Mouse (Mus musculus) ES-Bruce4 (cell line): ENCODE measurements around the gene Hoxb6. TPM values are rescaled to one million over a fixed set of nuclear protein-coding genes. Genes with fewer than 3 reads are reported as not detected.

ENCODE experiments used
- H3K27ac ChIP-seq: 2 replicates; pipeline ENCODE4 v1.5.1; 2012; ENCODE audit warnings: low read length, inconsistent platforms; ENCODE audit not compliant: insufficient read depth
- H3K27me3 ChIP-seq: 2 replicates; pipeline ENCODE4 v1.6.1; 2012; ENCODE audit warnings: mild to moderate bottlenecking, low read length, inconsistent platforms; ENCODE audit not compliant: control insufficient read depth, poor library complexity, insufficient read depth, severe bottlenecking
- H3K36me3 ChIP-seq: 2 replicates; pipeline ENCODE4 v1.6.1; 2012; ENCODE audit warnings: inconsistent platforms, mild to moderate bottlenecking, low read length, moderate library complexity; ENCODE audit not compliant: control insufficient read depth, poor library complexity, insufficient read depth, severe bottlenecking
- H3K4me1 ChIP-seq: one replicate; pipeline ENCODE4 v1.8.1; 2011; ENCODE audit warnings: low read length; ENCODE audit not compliant: control insufficient read depth, insufficient read depth
- H3K4me3 ChIP-seq: 2 replicates; pipeline ENCODE4 v1.5.1; 2011; ENCODE audit warnings: low read depth, mild to moderate bottlenecking, low read length
- H3K9ac ChIP-seq: 2 replicates; pipeline ENCODE4 v1.6.1; 2012; ENCODE audit warnings: low read depth, mild to moderate bottlenecking, inconsistent platforms; ENCODE audit not compliant: poor library complexity, severe bottlenecking
- H3K9me3 ChIP-seq: replicated peaks from 2 replicates; pipeline ENCODE4 v1.6.1; 2012; ENCODE audit warnings: mild to moderate bottlenecking, low read length, inconsistent platforms; ENCODE audit not compliant: control insufficient read depth, poor library complexity, insufficient read depth, severe bottlenecking
- CTCF ChIP-seq: IDR thresholded peaks from one replicate; pipeline ENCODE4 v1.8.1; 2011; ENCODE audit warnings: low read depth, low read length
- EP300 ChIP-seq: IDR thresholded peaks from 2 replicates; pipeline ENCODE4 v1.6.1; 2011; ENCODE audit warnings: low read depth, low read length; ENCODE audit not compliant: insufficient read depth
- POLR2A ChIP-seq: IDR thresholded peaks from one replicate; pipeline ENCODE4 v1.8.1; 2011; ENCODE audit warnings: low read length; ENCODE audit not compliant: insufficient read depth
- polyA plus RNA-seq: library from polyadenylated mRNA; stranded (reverse); fragments of >200 nt; gene quantifications from 2 replicates; pipeline ENCODE4 v1.2.4, GENCODE M21; 2011; ENCODE audit warnings: low read depth; ENCODE audit not compliant: missing spikeins, insufficient read depth, insufficient read length

Hoxb6 gene
- polyA plus RNA-seq, 1 experiment = not detected

DNA sequence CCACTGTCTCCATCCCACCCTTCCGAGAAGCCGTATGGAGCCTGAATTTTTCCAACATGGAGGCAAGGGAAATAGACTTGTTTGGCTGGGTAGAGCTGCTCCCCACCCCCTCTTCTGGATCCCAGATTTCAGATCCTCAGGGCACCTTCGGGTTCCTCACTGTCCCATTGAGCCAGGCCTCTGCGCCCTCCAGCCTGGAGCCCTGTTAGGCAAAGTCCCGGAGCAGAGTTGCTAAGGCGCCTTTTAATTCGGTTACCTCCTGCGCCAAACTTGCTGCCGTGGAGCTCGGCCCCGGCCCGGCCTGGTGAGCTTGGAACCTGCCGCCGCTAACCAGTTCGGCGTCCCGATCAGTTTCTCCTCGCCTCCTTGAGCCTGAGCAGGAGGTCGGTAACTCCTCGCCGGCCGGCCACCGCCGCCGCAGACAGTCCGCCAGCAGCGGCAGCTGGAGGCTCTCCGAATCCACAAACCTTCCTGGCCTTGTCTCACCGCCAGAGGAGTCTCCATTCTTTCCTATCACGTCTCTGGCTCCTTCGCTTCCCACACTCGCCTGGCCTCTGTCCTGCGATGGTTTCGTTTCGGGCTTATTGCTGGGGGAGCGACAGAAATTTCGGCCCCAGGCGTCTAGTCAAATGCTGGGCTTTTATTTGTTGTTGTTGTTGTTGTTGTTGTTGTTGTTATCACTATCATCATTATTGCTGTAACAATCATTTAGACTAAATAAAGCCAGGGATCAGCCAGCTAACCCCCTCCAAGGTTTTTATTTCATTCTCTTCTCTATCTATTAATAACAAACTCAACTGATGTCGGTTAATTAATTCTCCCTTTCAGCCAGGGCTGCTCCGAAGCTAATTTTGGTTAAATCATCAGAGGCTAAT lies 49.7 kb downstream of the Hoxb6 start:
- no peak overlapping the region for H3K9ac ChIP-seq
- peaks cover 74% of the 10 kb centered on the region for H3K27me3 ChIP-seq
- H3K9me3 ChIP-seq = no peaks in the 10 kb centered on the region
- H3K36me3 ChIP-seq = no peaks in the 10 kb centered on the region
- TF ChIP-seq POLR2A (no peak), EP300 (peak; percentile 76), CTCF (no peak)
- H3K27ac ChIP-seq = no peak overlapping the region
- peak overlapping the region; percentile 15 for H3K4me3 ChIP-seq
- H3K4me1 ChIP-seq = no peaks in the 10 kb centered on the region

DNA sequence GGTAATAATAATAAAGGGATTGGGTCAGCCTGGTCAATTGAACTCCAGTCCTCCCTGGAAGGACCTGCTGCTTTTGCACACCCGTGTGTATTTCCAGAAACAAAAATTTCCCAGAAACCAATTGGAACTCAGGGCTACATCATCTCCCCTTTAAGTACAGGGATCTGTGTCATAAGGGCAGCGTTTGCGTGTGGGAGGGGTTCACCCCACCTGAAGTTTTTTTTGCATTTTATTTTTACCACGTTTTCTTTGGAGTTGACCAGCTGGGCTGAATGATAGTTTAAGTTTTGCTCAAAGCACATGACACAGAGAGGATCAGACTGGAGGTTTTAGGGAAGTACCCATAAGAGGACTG lies 50.3 kb downstream of the Hoxb6 start:
- Histone ChIP-seq H3K27me3 (peaks cover 75% of the 10 kb centered on the region), H3K9me3 (no peaks in the 10 kb centered on the region), H3K36me3 (no peaks in the 10 kb centered on the region), H3K4me1 (no peaks in the 10 kb centered on the region), H3K9ac (no peak overlapping the region), H3K27ac (no peak overlapping the region), H3K4me3 (no peak overlapping the region)
- TF ChIP-seq POLR2A = no peak
- no peak for TF ChIP-seq EP300
- TF ChIP-seq CTCF = no peak

DNA sequence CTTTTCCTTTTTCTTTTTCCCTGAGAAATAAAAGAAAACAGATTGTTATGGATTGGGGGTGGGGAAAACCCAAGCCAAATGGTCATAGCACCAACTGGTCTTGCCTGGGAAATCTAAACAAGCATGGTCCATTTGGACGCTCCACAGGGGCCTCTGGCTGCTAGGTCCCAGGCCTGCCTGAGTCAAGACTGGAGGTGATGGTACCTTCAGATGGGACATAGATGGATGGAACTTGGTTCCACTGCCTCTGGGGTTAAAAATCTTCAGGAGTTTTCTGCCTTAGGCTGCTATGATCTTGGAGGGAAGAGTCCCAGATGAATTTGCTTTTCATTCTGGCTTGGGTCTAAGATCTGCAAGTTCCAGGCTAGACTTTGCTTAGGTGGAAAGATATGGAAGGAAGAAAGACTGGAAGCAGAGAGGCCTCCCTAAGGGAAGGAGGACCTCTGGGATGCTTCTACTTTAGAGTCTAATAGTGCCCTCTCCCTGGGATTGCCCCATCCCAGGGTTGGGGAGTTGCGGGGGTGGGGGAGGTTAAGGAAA lies 51.0 kb downstream of the Hoxb6 start:
- no peaks in the 10 kb centered on the region for H3K4me1 ChIP-seq
- H3K9me3 ChIP-seq = no peaks in the 10 kb centered on the region
- no peak for TF ChIP-seq CTCF
- TF ChIP-seq POLR2A = no peak
- TF ChIP-seq EP300 = no peak
- H3K27me3 ChIP-seq = peaks cover 71% of the 10 kb centered on the region
- no peaks in the 10 kb centered on the region for H3K36me3 ChIP-seq
- no peak overlapping the region for H3K9ac ChIP-seq
- H3K27ac ChIP-seq = no peak overlapping the region
- H3K4me3 ChIP-seq = no peak overlapping the region

DNA sequence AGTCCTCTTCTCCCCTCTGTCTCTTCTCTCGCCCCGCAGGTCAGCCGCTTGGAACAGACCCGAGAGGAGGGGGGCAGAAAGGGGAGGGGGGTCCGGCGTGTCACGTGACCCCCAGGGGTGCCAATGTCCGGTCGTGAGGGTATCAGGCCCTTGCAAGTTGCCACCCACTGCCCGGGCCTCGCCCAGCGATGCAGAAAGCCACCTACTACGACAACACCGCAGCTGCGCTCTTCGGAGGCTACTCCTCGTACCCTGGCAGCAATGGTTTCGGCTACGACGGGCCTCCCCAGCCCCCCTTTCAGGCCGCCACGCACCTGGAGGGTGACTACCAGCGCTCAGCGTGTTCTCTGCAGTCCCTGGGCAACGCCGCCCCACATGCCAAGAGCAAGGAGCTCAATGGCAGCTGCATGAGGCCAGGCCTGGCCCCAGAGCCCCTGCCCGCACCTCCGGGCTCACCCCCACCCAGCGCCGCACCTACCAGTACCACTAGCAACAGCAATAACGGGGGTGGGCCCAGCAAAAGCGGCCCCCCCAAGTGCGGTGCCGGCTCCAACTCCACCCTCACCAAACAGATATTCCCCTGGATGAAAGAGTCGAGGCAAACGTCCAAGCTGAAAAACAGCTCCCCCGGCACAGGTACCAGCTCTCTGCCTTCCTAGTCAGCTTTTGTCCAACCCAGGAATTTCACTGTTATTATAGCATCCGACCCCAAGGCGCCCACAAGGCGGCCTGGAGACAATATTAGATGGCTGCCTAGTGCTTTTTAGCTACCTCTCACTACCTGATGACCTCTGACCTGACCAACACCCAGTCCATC lies 52.0 kb downstream of the Hoxb6 start:
- Histone ChIP-seq H3K9me3 (no peaks in the 10 kb centered on the region), H3K4me3 (no peak overlapping the region), H3K27me3 (peaks cover 70% of the 10 kb centered on the region), H3K36me3 (no peaks in the 10 kb centered on the region), H3K9ac (no peak overlapping the region), H3K27ac (no peak overlapping the region), H3K4me1 (no peaks in the 10 kb centered on the region)
- TF ChIP-seq CTCF = no peak
- no peak for TF ChIP-seq POLR2A
- TF ChIP-seq EP300 = no peak

GRCm38 (mm10) chr11:96344878-96345159 lies 52.5 kb downstream of the Hoxb6 start:
- Histone ChIP-seq H3K36me3 (no peaks in the 10 kb centered on the region), H3K4me1 (no peaks in the 10 kb centered on the region), H3K27ac (no peak overlapping the region), H3K9ac (no peak overlapping the region), H3K4me3 (no peak overlapping the region), H3K27me3 (peaks cover 65% of the 10 kb centered on the region), H3K9me3 (no peaks in the 10 kb centered on the region)
- TF ChIP-seq CTCF (no peak), POLR2A (no peak), EP300 (no peak)
